Mouse (Mus musculus): ENCODE results near the gene Rbp1.

The Rbp1 gene

GRCm38 (mm10) chr9:98424725-98425210 is 2.0 kb downstream of the Rbp1 start:
- no peak for DNase-seq (ENCODE audit: low read depth, low spot score)

DNA sequence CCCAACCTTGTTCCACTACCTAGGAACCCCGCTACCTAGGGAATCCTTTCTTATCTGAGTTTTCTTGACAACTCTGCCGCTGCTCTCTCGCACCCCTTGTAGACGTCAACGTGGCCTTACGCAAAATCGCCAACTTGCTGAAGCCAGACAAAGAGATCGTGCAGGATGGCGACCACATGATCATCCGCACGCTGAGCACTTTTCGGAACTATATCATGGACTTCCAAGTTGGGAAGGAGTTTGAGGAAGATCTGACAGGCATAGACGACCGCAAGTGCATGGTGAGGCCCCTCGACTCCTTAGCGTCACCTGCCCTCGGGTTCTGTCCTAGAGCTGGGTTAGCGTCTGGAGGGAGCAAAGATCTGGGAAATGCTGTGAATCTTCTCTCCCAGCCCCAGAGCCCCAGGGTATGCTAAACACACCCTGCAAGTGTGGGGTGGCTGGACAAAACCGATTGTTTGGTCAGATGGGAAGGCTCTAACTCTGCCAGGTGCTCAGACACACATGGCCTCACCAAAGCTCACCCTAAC is 2.7 kb downstream of the Rbp1 start:
- no peak for DNase-seq (ENCODE audit: low read depth, low spot score)

- no peak for DNase-seq (ENCODE audit: low read depth, low spot score)
These were observed 5.3 kb downstream of the Rbp1 start for GRCm38 (mm10) chr9:98427906-98428517.

GRCm38 (mm10) chr9:98428783-98429182 is 6.0 kb downstream of the Rbp1 start:
- DNase-seq (ENCODE audit: low read depth, low spot score) = no peak

- DNase-seq (ENCODE audit: low read depth, low spot score) = no peak
These were observed 7.0 kb downstream of the Rbp1 start for GRCm38 (mm10) chr9:98429806-98430205.

DNA sequence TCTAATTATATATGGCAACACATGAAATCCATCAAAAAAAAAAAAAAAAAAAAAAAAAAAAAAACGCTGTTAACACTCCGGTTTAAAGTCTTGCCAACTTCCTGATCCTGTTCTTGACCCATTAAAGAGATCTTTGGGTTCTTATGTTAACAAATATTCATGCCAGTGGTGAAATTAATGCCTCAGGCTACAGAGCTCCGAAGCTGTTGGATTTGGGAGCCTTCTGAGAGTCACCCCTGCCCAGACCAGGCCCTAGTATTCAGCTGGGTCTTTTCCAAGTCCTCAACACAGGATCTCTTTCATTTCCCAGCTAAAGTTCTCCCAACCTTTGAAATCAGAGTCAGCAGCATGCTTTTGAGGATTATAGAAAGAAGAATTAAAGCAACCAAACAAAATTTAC is 7.8 kb downstream of the Rbp1 start:
- DNase-seq (ENCODE audit: low read depth, low spot score) = no peak

DNA sequence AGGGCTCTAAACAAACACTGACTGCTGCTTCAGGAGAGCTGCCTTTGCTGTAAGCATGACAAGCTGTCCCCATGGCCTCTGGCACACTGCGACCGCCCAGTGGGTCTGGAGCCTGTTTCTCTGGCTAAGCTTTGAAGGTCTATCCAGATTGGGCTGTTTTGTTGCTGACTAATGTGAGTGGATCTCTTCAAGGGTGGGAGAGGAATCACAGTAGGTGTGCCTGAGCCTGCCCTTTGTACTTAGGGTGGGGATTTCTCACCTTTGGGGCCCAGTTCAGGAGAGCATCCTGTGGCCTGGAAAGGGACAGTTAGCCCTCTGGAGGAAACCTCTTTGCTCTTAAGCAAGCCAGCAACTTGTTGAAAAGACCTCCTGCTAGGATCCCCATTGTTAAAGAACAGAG is 10.3 kb downstream of the Rbp1 start:
- no peak for DNase-seq (ENCODE audit: low read depth, low spot score)

GRCm38 (mm10) chr9:98433956-98434588 is 11.3 kb downstream of the Rbp1 start:
- DNase-seq (ENCODE audit: low read depth, low spot score) = no peak

- DNase-seq (ENCODE audit: low read depth, low spot score) = no peak
These were observed 15.1 kb downstream of the Rbp1 start for GRCm38 (mm10) chr9:98437819-98438218.

DNA sequence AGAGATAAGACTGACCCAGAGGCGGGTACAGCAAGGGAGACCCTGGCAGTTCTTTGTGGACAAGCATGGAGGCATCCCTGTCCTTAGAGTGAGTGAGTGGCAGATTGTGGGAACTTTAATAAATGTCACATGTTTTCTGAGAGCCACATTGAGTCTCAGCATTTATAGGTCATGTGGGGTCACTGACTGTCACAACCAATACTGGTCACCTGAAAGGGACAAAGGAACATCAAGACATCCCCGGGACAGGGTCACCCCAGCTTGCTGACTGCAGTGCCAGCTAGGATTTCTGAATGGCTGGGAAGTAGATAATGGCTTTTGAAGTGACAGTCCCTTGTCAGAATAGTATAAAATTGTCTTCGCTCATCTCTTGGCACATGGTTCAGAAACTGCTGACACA is 16.3 kb downstream of the Rbp1 start:
- DNase-seq (ENCODE audit: low read depth, low spot score) = no peak

GRCm38 (mm10) chr9:98442638-98443037 is 19.9 kb downstream of the Rbp1 start:
- no peak for DNase-seq (ENCODE audit: low read depth, low spot score)

DNA sequence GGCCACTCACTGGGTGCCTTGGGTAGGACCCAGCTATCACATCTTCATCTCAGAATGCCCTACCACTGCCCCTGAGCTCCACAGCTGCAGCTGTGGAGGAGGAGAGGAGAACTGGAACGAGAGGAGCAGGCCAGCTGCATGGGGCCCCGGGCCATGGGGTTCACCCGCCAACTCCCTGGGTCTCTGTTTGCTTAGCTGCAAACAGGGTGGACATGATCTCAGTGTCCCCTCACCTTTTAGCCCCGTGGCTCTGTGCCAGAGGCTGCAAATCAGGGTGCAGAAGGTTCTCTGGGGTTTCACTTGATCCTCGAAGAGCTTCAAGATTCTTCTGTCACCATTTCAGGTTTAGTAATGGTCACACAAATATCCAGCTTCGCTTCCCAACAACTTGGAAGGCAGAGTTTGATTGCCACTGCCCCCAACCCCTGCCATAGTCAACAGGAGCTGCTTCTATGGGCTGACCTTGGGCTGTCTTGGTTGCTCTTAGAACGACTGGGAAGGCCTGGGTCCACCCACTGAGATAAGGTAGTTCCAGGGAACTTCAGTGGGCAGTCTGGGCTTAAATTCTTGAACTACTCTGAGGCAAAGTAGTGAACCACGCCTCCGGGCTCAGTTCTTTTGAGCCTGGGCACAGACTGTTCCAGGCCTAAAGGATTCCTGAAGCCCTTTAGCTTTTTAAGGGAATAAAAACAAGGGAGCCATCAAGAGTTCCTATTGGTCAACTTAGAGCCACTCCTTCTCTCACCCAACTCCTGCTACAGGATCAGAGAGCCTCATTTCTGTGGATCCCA is 22.8 kb downstream of the Rbp1 start:
- no peak for DNase-seq (ENCODE audit: low read depth, low spot score)

DNA sequence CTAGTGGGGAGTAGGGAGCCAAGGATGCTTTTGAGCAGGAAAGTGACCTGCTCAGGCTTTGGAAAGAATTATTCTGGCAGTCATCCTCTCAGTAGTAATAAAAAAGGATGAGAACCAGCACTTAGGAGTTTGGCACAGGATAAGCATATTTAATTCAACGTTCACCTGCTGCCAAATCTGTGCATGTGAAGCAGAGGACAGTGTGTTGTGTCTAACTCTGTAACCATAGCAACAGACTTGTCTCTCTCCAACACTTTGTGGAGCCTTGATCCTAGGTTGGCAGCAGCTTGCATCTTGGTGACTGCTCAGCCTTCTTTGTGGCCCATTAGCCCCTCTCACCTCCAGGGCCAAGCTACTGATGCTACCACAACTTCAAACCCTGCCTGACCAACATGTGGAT is 28.2 kb downstream of the Rbp1 start:
- DNase-seq (ENCODE audit: low read depth, low spot score) = no peak

DNA sequence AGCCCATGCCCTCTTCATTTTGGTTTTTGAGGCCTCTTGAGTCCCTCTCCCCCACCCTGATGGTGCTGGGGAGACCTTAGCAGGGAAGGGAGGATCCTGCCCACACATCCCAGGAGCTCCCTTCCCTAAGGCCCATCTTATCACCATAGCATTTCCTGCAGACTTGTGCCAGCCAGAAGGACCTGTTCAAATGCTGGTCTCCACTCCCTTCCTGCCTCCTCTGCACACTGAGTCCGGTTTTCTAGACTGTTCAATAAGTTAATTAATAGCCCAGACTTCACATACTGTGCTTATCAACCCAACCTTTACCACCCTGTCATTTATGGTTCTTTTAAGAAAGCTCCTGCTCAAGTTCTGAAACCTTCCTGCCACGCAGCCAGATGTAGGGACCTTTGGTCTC is 43.9 kb downstream of the Rbp1 start:
- no peak for DNase-seq (ENCODE audit: low read depth, low spot score)

DNA sequence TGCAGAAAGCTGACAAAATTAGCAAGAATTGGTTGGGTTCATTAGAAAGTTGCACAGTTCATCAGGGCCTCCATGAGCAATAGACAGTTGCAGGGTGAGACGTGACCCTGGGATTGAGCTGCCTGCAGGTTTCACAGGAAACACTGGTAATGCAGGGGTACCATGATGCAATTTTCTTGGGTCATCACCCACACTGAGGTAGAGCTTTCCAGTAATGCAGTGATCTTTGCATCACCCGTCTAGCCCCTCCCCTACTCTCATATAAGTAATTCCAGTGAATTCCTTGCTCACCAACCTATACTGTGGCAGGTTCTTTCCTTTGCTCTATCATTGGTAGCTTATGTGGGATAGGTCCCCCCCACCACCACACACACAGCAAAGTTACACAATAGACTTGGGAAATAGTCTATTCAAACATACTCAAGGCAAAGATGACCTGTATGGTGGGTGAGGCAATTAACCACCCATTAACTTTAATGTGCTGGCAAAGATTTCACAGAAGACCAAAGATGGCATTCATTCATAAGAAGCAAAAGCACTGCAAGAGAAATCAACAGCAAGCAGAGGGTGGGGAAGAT is 57.5 kb downstream of the Rbp1 start:
- DNase-seq (ENCODE audit: low read depth, low spot score) = no peak

DNA sequence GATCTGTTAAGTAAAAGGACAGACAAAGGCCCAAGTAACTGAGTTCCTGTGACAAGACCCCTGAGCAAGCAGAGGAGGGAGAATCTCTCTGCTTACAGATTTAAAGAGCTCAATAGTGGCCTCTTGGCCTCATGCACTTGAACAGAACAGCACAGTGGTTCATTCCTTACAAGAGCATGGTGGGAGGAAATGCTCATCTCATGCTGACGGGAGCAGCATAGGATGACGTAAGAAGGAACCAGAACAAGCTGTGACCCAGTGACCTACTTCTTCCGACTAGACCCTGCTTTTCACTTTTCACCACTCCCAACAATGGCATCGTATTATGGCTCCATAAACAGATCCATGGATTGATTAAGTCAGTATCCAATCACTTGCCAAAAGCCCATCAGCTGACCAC is 59.5 kb downstream of the Rbp1 start:
- no peak for DNase-seq (ENCODE audit: low read depth, low spot score)

DNA sequence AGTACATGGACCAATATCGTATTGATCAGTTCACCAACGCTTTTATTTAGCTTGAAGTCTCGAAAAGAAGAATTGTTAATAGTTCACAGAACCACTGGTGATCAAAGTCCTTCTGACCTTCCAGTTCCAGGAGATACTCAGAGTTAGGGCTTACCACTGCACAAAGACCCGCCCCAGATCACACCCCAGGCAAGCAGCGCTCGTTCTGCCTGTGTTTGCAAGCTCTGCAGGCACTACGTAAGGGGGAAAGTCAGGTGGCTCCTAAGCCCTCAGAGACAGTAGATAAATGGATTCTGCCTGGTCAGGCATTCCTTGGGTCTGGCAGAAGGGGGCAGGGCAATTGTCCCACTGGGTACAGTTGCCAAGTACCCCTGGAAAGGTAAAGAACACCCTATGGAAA is 62.3 kb downstream of the Rbp1 start:
- DNase-seq (ENCODE audit: low read depth, low spot score) = no peak

DNA sequence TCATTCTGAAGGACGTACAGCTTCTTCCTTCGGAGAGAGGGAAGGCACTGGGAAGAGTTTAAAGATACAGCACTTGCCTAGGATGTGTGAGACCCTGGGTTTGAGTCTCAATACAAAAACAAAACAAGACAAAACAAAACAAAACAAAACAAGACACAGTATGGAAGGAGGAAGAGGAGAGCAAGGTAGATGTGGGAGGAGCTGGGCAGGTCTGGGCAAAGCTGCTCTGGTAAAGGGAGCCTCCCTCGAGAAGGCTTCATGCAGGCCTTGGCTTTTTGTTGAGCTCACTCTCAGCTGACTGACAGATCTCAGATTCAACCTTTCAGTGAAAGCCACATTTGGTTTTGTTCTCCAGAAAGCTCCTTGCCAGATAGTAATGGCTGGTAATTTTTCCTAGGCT is 63.1 kb downstream of the Rbp1 start, which contains the start of gene Rbp2:
Gene Rbp2 (plus strand): TSS at position 301 of the 400 bp plus-strand sequence.
- DNase-seq (ENCODE audit: low read depth, low spot score) = no peak

DNA sequence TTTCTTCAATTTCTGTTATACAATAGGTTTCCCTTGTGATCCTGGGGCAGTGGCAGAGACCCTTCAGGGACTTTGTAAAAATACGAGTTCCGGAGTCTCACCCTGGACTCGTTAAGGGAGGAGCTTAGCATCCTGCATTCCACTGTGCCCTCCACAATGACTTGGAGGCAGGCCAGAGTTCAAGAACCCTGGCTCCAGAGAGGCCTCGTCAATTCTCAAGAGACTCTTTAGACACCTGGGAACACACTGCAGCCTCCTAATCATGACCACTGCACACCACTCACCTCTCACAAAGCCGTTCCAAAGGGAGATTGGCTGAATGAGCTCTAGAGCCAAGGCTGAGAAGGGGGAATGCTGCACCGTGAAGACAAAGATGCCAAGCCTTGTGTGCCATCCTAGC is 64.5 kb downstream of the Rbp1 start:
- DNase-seq (ENCODE audit: low read depth, low spot score) = no peak

GRCm38 (mm10) chr9:98489532-98489931 is 66.8 kb downstream of the Rbp1 start:
- no peak for DNase-seq (ENCODE audit: low read depth, low spot score)

DNA sequence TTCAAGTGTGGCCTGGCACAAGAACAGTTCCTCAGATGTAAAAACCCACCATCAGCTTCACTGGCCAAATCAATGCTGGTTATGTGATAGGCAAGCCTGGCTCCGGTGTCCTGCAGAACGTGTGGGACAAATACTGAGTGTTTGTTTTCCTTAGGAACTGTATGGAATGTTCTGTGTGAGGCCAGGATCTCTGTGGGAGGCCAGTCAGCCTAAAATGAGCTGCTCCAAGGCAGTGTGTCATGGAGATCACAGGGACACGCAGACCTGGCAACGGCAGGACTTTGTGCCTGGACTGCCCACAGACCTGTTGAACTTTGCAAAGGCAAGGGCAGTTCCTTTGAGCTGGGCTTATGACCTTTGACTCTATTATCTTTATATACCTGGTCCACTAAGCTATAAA is 67.4 kb downstream of the Rbp1 start:
- DNase-seq (ENCODE audit: low read depth, low spot score) = no peak

- DNase-seq (ENCODE audit: low read depth, low spot score) = no peak
These were observed 68.3 kb downstream of the Rbp1 start for GRCm38 (mm10) chr9:98491071-98491470.
